Mouse (Mus musculus) liver, embryonic 13.5 days (tissue): Measurements from ENCODE around the gene Armh4. TPM values are rescaled to one million over a fixed set of nuclear protein-coding genes. Genes with fewer than 3 reads are reported as not detected.
"Not testable (repeated sequence)": the region's sequence is repeated elsewhere in the genome, so short reads cannot be mapped to it uniquely, and the experiment has no call there.

Experiments used
- ATAC-seq: fragments of 200-750 bp; cut with Nextera tagmentation; 2 replicates; pipeline ENCODE4 v1.8.0; 2017; ENCODE audit warnings: low read depth, mild to moderate bottlenecking, moderate number of reproducible peaks, moderate library complexity
- DNase-seq: peaks from one replicate; pipeline ENCODE4 v3.0.0; 2022
- H3K27ac ChIP-seq: fragments of 300-500 bp; sonication (generic); 2 replicates; pipeline ENCODE4 v1.5.1; 2015; ENCODE audit warnings: moderate library complexity, mild to moderate bottlenecking, inconsistent platforms
- H3K27me3 ChIP-seq: fragments of 300-500 bp; sonication (generic); 2 replicates; pipeline ENCODE4 v1.6.1; 2015; ENCODE audit warnings: mild to moderate bottlenecking, inconsistent platforms
- H3K36me3 ChIP-seq: fragments of 300-500 bp; sonication (generic); 2 replicates; pipeline ENCODE4 v1.6.1; 2015; ENCODE audit warnings: mild to moderate bottlenecking, inconsistent platforms
- H3K4me1 ChIP-seq: fragments of 300-500 bp; sonication (generic); replicated peaks from 2 replicates; pipeline ENCODE4 v1.6.1; 2015; ENCODE audit warnings: inconsistent platforms
- H3K4me2 ChIP-seq: fragments of 300-500 bp; sonication (generic); 2 replicates; pipeline ENCODE4 v1.6.1; 2015; ENCODE audit warnings: inconsistent platforms, mild to moderate bottlenecking, moderate library complexity
- H3K4me3 ChIP-seq: fragments of 300-500 bp; sonication (generic); replicated peaks from 2 replicates; pipeline ENCODE4 v1.5.1; 2015; ENCODE audit warnings: mild to moderate bottlenecking, inconsistent platforms
- H3K9ac ChIP-seq: fragments of 300-500 bp; sonication (generic); 2 replicates; pipeline ENCODE4 v1.6.1; 2015; ENCODE audit warnings: mild to moderate bottlenecking, inconsistent platforms
- H3K9me3 ChIP-seq: fragments of 300-500 bp; sonication (generic); replicated peaks from 2 replicates; pipeline ENCODE4 v1.6.1; 2016; ENCODE audit warnings: inconsistent platforms
- WGBS: fragments of 180-500 bp; shearing (Covaris S2); methylation state at CpG from one replicate; pipeline ENCODE4 v1.1.7; 2015; ENCODE audit not compliant: insufficient replicate concordance; 5-methylcytosine and 5-hydroxymethylcytosine counted together
- polyA plus RNA-seq: library from polyadenylated mRNA; unstranded; fragments of >200 nt; fragmentation: Nextera tagmentation; extraction: Ambion mirVana; gene quantifications from 2 replicates; pipeline ENCODE4 v1.2.1, GENCODE M21; 2015

Gene Armh4
- polyA plus RNA-seq, 1 experiment from 2014 or later, result 1.1 TPM

DNA sequence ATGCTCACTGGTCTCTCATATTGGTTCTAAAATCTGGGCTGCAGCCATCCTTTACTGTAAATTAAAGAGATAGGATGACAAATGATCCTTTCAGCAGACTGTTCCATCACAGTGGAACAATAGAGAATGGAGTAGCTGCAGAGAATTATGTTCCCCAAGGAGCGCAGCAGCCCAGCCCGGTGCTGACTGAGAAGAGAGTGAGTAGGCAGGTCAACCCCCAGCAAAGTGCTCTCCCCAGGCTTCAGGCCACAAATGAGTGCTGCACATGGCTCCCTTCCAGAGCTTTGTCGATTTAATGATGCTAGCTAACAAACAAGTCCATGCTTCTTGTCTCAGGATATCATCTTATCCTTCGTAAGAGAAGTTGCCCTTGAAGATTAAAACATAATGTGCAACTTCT lies 2.8 kb downstream of the Armh4 start:
- Histone ChIP-seq H3K27me3 (no peaks in the 10 kb centered on the region), H3K4me3 (no peak overlapping the region), H3K36me3 (no peaks in the 10 kb centered on the region), H3K4me2 (no peak overlapping the region), H3K9ac (no peak overlapping the region), H3K27ac (no peak overlapping the region), H3K4me1 (no peaks in the 10 kb centered on the region), H3K9me3 (no peaks in the 10 kb centered on the region)
- ATAC-seq (no peak), DNase-seq (no peak)
- WGBS, result 53% methylated on average over 4 of the region's 4 CpGs

DNA sequence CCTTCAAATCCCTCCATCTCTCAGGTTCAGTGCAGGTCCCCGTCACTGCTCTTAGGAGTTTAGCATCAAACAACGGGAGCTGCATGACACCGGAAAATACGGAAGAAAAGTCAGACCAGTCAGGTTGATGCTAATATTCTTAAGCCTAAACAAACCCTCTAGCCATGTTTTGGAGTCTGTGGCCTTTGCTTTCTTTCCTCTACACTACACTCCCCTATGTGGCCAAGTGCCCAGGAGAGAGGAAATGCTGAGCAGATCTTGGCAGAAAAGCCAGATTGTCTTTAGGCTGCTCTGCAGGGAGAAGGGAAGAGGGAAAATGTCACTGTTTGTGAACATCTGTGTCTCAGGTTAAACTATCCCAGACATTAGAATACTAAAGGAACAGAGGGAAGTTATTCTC lies 5.6 kb downstream of the Armh4 start:
- not testable (repeated sequence) for H3K4me3 ChIP-seq, H3K27ac ChIP-seq, H3K36me3 ChIP-seq, H3K9ac ChIP-seq, H3K4me1 ChIP-seq, ATAC-seq, H3K9me3 ChIP-seq, H3K27me3 ChIP-seq, H3K4me2 ChIP-seq, DNase-seq
- 59% methylated on average over 4 of the region's 4 CpGs for WGBS

DNA sequence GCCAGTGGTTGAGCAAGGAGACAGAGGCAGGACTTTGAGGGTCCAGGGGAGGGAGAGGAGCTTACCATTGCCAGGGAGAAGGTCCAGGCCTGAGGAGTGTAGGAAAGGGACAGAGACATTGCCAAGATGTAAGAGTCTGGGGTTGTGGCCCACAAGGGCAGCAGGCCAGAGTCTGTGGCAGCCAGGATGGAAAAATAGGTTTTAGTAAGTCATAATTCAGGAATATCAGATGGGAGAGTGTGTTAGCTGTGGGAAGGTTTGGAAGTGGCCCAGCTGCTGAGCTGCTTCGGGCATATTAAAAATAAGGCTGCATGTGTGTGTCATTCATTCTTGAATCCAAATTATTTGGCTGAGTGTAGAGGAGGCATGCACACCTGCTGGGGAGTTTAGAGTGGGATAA lies 11.4 kb downstream of the Armh4 start:
- ATAC-seq, result no peak

DNA sequence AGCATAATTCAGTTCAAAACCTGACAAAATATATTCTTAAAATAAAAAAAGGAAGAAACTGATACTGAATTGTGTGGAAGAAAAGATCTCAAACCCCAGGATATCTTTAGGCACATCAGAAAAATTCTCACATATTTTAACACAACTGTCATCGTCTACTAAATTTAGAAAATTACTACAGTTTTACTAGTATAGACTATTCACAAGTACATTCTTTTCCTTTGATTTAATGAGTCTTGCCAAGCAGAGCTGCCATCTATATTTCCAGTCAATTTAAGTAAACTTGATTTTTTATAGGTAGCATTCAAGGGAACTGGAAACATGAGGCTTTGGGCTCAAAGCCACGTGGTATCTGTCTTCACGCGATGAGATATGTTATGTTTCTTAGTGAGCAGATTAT lies 16.6 kb downstream of the Armh4 start:
- Histone ChIP-seq H3K27ac (no peak overlapping the region), H3K4me1 (no peaks in the 10 kb centered on the region), H3K9me3 (no peaks in the 10 kb centered on the region), H3K36me3 (no peaks in the 10 kb centered on the region), H3K27me3 (no peaks in the 10 kb centered on the region), H3K4me2 (no peak overlapping the region), H3K9ac (no peak overlapping the region), H3K4me3 (no peak overlapping the region)
- ATAC-seq (no peak), DNase-seq (no peak)
- 75% methylated on average over 4 of the region's 4 CpGs for WGBS

More for the DNA sequence above, 11.4 kb downstream of the Armh4 start:
- Histone ChIP-seq H3K4me3 (no peak overlapping the region), H3K36me3 (no peaks in the 10 kb centered on the region), H3K9me3 (no peaks in the 10 kb centered on the region), H3K4me1 (no peaks in the 10 kb centered on the region), H3K27ac (no peak overlapping the region), H3K27me3 (no peaks in the 10 kb centered on the region), H3K9ac (no peak overlapping the region), H3K4me2 (no peak overlapping the region)
- DNase-seq, result no peak
- WGBS, result 42% methylated on average over 1 of the region's 1 CpGs

DNA sequence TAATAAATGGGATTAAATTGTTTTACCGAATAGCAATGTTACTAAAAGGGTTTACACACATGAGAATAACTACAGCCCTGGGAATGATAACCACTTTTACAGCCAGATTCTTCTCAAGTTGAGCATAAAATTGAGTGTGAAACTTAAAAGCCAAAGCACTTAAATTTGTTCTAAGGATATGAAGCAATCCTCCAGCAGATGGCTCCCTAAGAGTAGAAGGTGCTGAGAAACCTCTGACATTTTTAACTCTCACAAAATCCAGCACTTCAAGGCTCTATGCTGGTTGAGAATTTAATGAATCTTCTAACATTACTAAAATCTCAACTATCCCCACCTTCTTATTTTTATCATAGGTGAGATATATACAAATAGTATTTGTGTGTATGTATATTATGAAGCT lies 27.3 kb downstream of the Armh4 start:
- 61% methylated on average over 1 of the region's 1 CpGs for WGBS
- DNase-seq (no peak), ATAC-seq (no peak)
- Histone ChIP-seq H3K36me3 (no peaks in the 10 kb centered on the region), H3K27me3 (no peaks in the 10 kb centered on the region), H3K27ac (no peak overlapping the region), H3K9ac (no peak overlapping the region), H3K9me3 (no peaks in the 10 kb centered on the region), H3K4me1 (no peaks in the 10 kb centered on the region), H3K4me2 (no peak overlapping the region), H3K4me3 (no peak overlapping the region)

DNA sequence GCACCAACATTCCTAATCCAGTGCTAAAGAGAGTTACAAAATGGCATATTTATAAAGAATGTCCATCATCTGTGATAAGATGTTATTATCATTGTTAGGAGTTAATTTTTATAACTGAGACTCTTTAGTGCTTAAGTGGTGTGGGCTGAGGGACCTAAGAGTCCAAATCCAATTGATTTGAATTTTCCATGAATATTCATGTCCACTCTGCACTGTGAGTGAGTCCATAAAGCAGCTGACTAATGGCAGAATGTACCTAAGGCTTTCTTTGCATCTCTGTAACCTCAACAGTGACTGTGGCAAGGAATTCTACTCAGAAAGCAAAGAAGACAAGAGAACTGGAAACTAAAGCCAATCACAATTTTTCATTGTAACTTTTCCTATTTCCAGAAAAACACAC lies 30.6 kb downstream of the Armh4 start:
- Histone ChIP-seq H3K27me3 (no peaks in the 10 kb centered on the region), H3K9me3 (no peaks in the 10 kb centered on the region)
- ATAC-seq, result no peak

DNA sequence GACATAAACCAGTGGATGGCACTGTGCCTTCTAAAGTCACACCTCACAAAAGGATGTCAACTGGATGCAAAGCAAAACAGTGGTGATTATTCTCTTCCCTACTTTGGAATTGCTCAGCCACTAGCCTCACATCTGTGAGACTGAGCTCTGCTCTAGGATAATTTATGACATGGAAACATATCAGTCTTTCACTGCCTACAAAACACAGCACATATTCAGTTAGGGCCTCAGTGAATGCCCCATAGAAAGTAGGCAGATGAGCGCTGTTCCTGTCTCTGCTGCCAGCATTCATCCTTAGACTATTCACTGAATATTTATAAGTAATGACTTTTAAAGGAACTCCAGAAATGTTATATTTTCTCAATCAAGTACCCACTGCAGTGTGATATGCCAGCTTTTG lies 37.3 kb downstream of the Armh4 start:
- no peaks in the 10 kb centered on the region for H3K36me3 ChIP-seq
- H3K27ac ChIP-seq, result no peak overlapping the region
- no peaks in the 10 kb centered on the region for H3K27me3 ChIP-seq
- ATAC-seq, result no peak
- 69% methylated on average over 1 of the region's 1 CpGs for WGBS
- H3K9ac ChIP-seq, result no peak overlapping the region
- DNase-seq, result no peak
- no peaks in the 10 kb centered on the region for H3K4me1 ChIP-seq
- H3K4me2 ChIP-seq, result no peak overlapping the region
- no peak overlapping the region for H3K4me3 ChIP-seq
- no peaks in the 10 kb centered on the region for H3K9me3 ChIP-seq

More for the DNA sequence above, 30.6 kb downstream of the Armh4 start:
- no peak overlapping the region for H3K9ac ChIP-seq
- DNase-seq, result no peak
- no peak overlapping the region for H3K27ac ChIP-seq
- no peak overlapping the region for H3K4me3 ChIP-seq
- no peaks in the 10 kb centered on the region for H3K4me1 ChIP-seq
- H3K4me2 ChIP-seq, result no peak overlapping the region
- no peaks in the 10 kb centered on the region for H3K36me3 ChIP-seq

DNA sequence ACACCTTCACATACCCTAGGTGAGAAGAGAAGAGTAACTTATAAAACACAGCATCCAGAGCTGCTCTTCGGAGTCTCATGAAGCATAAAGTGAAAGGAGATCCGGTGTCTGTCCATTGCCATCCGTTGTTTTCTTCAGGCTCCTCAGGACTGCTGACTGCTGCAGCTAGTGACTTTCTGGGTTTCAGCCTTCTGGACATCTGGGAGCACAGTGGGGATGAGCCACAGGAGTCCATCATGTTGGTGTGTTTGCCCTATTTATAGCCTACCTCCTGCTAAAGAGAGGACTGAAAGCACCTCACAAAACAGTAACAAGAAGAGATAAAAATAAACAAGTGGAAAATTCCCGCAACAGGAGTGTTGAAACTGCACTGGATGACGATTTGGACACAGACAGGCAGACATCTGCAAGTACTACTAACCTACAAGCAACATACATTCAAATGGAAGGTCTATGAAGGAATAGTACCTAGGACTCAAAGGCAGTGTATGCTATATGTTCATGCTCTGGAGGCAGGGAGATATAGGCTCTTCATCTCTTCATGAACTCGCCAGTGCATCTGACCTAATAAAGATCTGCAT lies 39.1 kb downstream of the Armh4 start:
- 62% methylated on average over 6 of the region's 6 CpGs for WGBS
- H3K27me3 ChIP-seq, result no peaks in the 10 kb centered on the region
- ATAC-seq (no peak), DNase-seq (no peak)
- no peak overlapping the region for H3K4me2 ChIP-seq
- no peaks in the 10 kb centered on the region for H3K36me3 ChIP-seq
- H3K27ac ChIP-seq, result no peak overlapping the region
- no peaks in the 10 kb centered on the region for H3K4me1 ChIP-seq
- no peaks in the 10 kb centered on the region for H3K9me3 ChIP-seq
- no peak overlapping the region for H3K4me3 ChIP-seq
- H3K9ac ChIP-seq, result no peak overlapping the region

DNA sequence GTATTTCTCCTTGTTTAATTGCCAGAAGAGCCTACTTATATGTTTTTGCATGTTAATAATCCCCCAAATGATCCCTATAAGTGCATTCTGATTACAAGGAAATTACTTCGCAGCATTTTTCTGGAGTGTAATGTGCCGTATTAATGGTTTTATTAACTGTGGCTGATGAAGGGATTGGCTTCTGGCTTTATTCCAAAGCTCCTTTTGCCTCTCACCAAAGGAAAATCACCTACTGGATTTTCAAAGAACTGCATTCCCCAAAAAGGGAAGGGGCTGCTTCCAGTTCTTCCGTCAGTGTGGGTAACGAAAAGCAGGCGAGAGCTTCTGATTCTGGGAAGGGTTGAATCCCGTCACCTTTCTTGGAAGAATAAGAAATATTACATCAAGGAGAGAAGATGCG lies 43.9 kb downstream of the Armh4 start:
- Histone ChIP-seq H3K4me3 (no peak overlapping the region), H3K9me3 (no peaks in the 10 kb centered on the region), H3K27me3 (no peaks in the 10 kb centered on the region), H3K27ac (no peak overlapping the region), H3K4me1 (no peaks in the 10 kb centered on the region), H3K9ac (no peak overlapping the region), H3K4me2 (no peak overlapping the region), H3K36me3 (no peaks in the 10 kb centered on the region)
- 72% methylated on average over 7 of the region's 7 CpGs for WGBS
- ATAC-seq (no peak), DNase-seq (no peak)

DNA sequence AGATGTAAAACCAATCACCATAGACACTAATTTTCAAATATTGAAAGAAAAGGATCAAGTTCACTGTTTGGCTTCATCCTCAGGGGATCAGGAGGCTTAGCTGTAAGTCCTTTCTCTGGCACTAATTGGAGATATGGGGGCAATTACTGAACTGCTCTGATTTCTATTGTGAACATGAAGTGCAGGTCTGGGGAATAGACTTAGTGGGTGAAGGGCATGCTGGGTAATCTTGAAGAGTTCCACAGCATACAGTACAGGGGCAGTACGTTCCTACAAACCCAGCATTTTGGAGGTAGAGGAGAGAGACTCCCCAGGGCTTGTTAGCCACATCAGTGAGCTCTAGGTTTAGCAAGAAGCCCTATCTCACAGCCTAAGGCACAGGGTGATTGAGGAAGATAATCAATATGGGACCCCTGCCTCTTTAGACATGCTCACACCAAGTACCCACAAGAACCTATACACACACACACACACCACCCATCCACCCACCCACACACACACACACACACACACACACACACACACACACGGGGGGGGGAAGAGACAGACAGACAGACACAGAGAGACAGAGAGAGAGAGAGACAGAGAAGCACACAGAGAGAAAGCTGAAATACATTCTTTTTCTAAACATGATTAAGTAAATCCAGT lies 44.6 kb downstream of the Armh4 start:
- no peaks in the 10 kb centered on the region for H3K4me1 ChIP-seq
- 42% methylated on average over 2 of the region's 2 CpGs for WGBS
- no peak overlapping the region for H3K4me3 ChIP-seq
- H3K9ac ChIP-seq, result no peak overlapping the region
- H3K27me3 ChIP-seq, result no peaks in the 10 kb centered on the region
- no peak overlapping the region for H3K27ac ChIP-seq
- DNase-seq (no peak), ATAC-seq (no peak)
- no peak overlapping the region for H3K4me2 ChIP-seq
- no peaks in the 10 kb centered on the region for H3K36me3 ChIP-seq
- no peaks in the 10 kb centered on the region for H3K9me3 ChIP-seq

DNA sequence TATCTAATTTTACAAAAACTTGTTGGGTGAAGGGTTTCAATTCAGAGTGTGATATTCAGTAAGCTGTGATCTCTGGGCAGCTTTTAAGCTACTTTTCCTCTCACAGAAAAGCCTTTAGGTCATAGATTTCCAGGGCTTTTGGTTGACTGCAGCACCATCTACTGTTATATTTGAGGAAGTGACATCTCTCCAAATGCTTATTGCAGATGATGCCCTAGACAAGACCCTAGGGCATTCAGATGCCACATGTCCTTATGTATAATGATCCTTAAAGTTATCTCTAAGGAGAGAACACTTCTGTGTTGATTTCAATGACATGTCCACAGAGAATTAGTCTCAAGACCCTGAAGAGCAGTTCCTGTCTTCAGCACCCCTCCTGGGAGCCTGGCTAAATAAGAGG lies 49.2 kb downstream of the Armh4 start:
- Histone ChIP-seq H3K9ac (no peak overlapping the region), H3K27ac (no peak overlapping the region), H3K4me1 (no peaks in the 10 kb centered on the region), H3K4me3 (no peak overlapping the region), H3K27me3 (no peaks in the 10 kb centered on the region), H3K4me2 (no peak overlapping the region), H3K9me3 (no peaks in the 10 kb centered on the region), H3K36me3 (no peaks in the 10 kb centered on the region)
- DNase-seq, result no peak
- ATAC-seq, result no peak

DNA sequence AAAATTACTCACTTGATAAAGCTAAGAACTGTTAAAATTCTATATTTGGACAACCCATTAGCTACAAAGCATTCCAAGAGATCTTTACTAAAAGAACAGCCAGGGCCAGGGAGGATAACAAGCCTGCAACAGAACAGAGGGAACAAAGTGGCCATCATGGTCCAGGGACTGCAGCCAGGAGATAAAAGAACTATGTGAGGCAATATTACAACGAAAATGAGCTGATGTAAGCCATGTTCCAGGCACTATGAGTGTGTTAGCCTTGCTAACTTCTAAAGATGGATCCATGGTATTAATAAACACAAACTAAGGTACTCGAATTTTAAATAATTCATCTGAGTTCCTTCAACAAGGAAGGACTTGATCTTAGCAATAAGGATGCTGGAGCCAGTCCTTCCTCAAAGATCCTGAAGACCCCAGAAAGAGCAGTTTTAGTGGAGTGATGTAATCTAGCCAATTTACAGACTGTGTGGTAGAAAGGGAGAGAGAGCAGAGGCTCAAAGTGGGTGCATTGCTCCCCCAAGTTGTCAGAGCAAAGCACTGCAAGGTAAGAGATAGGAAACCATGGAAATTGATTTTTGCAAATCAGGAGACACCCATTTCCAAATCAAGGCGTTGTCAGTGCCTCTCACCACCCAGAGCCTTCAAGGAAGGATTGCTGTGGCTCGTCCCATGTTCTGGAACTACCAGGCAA lies 59.7 kb downstream of the Armh4 start:
- H3K4me1 ChIP-seq, result no peaks in the 10 kb centered on the region
- no peak overlapping the region for H3K27ac ChIP-seq
- ATAC-seq, result no peak
- H3K9ac ChIP-seq, result no peak overlapping the region
- no peaks in the 10 kb centered on the region for H3K9me3 ChIP-seq
- no peaks in the 10 kb centered on the region for H3K36me3 ChIP-seq
- DNase-seq, result no peak
- no peak overlapping the region for H3K4me3 ChIP-seq
- no peaks in the 10 kb centered on the region for H3K27me3 ChIP-seq
- H3K4me2 ChIP-seq, result no peak overlapping the region
- WGBS, result 28% methylated on average over 4 of the region's 4 CpGs
